Mouse (Mus musculus) left cerebral cortex, adult 18-20 months (tissue): ENCODE results near the gene Pclaf. TPM values are rescaled to one million over a fixed set of nuclear protein-coding genes. Genes with fewer than 3 reads are reported as not detected.

ENCODE experiments used
- DNase-seq, 2 experiments: peaks; one replicate each; pipeline ENCODE4 v3.0.0; 2021 to 2022; ENCODE audit warnings: low spot score in 2 of 2, mixed read lengths in 1 of 2
- long read RNA-seq, 2 experiments: library from polyadenylated mRNA; stranded (forward); transcript quantifications; one replicate each; pipeline ENCODE4 v2.0.0; 2021
- total RNA-seq, 2 experiments: library from RNA; stranded (reverse); gene quantifications; 2 replicates each; pipeline ENCODE4 v1.2.3; 2021

Pclaf gene
- total RNA-seq: under 1 TPM in 1 of 2 experiments, not detected in 1; 0.28 TPM
- long read RNA-seq, experiment 1: 0 reads
- long read RNA-seq, experiment 2, partial matches to known transcripts: 0 of 1 reads
- long read RNA-seq, experiment 2, other reads (novel, unspliced or antisense): 1 of 1 reads

GRCm38 (mm10) chr9:65890143-65890628 is at the start of gene Pclaf:
Gene Pclaf (plus strand): TSS chr9:65890237.
- peak; percentile 42 for DNase-seq

GRCm38 (mm10) chr9:65844421-65845165 is 45.4 kb upstream of the Pclaf start:
- no peak for DNase-seq

- no peak for DNase-seq
Observed at GRCm38 (mm10) chr9:65848154-65848553, 41.9 kb upstream of the Pclaf start.

- DNase-seq: no peak
Observed at GRCm38 (mm10) chr9:65850203-65850602, 39.8 kb upstream of the Pclaf start.

GRCm38 (mm10) chr9:65859656-65860055 is 30.4 kb upstream of the Pclaf start:
- no peak for DNase-seq

- peak; percentile 85 to 91 for DNase-seq
Observed at GRCm38 (mm10) chr9:65884564-65885315, 5.3 kb upstream of the Pclaf start.

GRCm38 (mm10) chr9:65891126-65891525 is 1.1 kb downstream of the Pclaf start:
- no peak for DNase-seq

- no peak for DNase-seq
Observed at GRCm38 (mm10) chr9:65896977-65897376, 6.9 kb downstream of the Pclaf start.

- DNase-seq: no peak
Observed at GRCm38 (mm10) chr9:65902879-65903278, 12.8 kb downstream of the Pclaf start.

- DNase-seq: no peak
Observed at GRCm38 (mm10) chr9:65903419-65903818, 13.4 kb downstream of the Pclaf start.

- peak; percentile 92 to 95 for DNase-seq
Observed at GRCm38 (mm10) chr9:65908394-65909300, 18.6 kb downstream of the Pclaf start, which contains the start of the genes Trip4 and Csnk1g1. Gene Trip4 (minus strand): TSS chr9:65908794. Gene Csnk1g1 (plus strand): TSS chr9:65908924.

GRCm38 (mm10) chr9:65909301-65909801 is 19.3 kb downstream of the Pclaf start:
- peak; percentile 45 to 52 for DNase-seq

GRCm38 (mm10) chr9:65909837-65910236 is 19.8 kb downstream of the Pclaf start:
- no peak for DNase-seq

- DNase-seq: peak in 1 of 2 experiments; percentile 22
Observed at GRCm38 (mm10) chr9:65913976-65914375, 23.9 kb downstream of the Pclaf start.

- DNase-seq: no peak
Observed at GRCm38 (mm10) chr9:65917015-65917414, 27.0 kb downstream of the Pclaf start.

- DNase-seq: no peak
Observed at GRCm38 (mm10) chr9:65928456-65928855, 38.4 kb downstream of the Pclaf start.

- no peak for DNase-seq
Observed at GRCm38 (mm10) chr9:65929826-65930225, 39.8 kb downstream of the Pclaf start.

GRCm38 (mm10) chr9:65937566-65937965 is 47.5 kb downstream of the Pclaf start:
- no peak for DNase-seq

GRCm38 (mm10) chr9:65951082-65951587 is 61.1 kb downstream of the Pclaf start:
- DNase-seq: no peak
